Mouse (Mus musculus) frontal cortex, adult 2 months (tissue): ENCODE measurements at regions not wholly inside any gene's neighbourhood (a gene's known extent, or its start where the extent isn't known, plus 50 kb on each side); places are given as distances from the start of the nearest gene placed in this dataset.
A peak's percentile ranks its signal among the peaks of the same experiment; 100 is the strongest.

ENCODE experiments used
- DNase-seq, 2 experiments: peaks; one replicate each; pipeline ENCODE4 v3.0.0; 2022; ENCODE audit warnings: low spot score in 1 of 2; ENCODE audit errors: extremely low spot score in 1 of 2

DNA sequence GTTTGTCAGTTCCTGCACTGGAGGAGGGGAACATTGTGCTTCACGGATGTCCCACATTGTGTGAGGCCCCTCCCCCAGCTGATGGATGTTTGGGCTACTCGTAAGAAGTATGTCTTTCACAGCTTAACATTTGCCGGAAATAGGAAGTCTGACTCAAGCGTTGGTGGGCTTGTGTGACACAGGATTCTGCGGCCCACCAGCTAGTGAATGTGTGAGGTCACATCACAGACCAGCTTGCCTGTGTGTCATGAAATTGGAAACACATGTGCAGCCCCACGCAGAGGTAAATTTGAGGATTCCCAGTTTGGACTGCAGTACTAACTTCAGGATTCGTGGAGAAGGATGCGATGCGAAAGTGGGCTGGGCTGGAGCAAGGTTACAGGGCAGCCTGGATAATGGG, 1126.6 kb upstream of the A1bg start:
- no peak for DNase-seq

GRCm38 (mm10) chr15:62048981-62049380, 1126.2 kb upstream of the A1bg start:
- DNase-seq = no peak

DNA sequence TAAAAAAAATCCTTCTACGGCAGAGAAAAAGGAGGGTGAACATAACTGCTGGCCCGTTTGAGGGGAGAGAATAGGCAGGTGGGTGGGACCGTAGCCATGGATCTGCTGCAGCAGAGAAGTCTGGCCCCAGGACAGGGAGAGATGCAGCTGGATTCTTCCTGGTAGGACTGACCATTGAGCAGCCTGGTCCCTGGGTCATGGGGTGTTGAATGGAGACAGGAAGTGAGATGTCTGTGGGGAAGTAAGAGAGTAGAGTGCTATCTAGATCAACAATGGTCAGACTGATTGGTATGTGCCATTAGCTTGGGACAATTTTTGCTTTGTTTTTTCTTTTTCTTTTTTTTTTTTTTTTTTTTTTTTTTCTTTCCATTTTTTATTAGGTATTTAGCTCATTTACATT, 1123.5 kb upstream of the A1bg start:
- no peak for DNase-seq

DNA sequence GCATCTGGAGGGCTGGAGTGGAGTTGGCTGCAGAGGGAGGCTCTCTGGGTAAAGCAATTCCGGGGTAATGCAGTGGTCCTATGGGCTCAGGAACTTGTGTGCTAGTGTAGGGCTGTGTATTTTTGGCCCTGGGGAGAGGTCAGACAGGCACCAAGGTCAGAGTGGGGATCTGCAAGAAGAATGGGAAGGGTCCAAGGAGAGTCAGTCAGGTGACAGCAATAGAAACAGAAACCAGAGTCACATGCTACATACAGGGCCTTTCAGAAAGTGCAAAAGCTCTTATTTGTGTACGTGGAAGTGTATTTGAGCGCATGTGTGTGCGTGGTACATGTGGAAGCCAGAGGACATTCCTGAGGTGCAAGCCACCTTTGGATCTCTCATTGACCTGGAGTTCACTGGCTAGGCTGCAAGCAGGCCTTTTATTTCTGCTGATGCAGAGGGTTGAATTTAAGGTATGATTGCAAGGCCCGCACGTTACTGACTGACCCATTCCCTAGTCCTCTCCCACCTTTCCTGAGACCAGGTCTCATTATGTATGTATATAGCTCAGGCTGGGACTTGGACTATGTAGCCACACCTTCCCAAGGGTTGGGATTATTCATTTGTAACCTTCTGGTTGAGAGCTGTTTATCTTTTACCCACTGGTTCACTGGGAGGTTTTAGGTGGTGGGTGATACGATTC, 1122.0 kb upstream of the A1bg start:
- no peak for DNase-seq

- peak in 1 of 2 experiments; percentile 68 for DNase-seq
Observed at GRCm38 (mm10) chr15:62043617-62044392, 1121.0 kb upstream of the A1bg start.

GRCm38 (mm10) chr15:62042924-62043504, 1120.2 kb upstream of the A1bg start:
- DNase-seq = no peak
